Mouse (Mus musculus) midbrain, embryonic 12.5 days (tissue): ENCODE results near the gene Akt1s1. TPM values are rescaled to one million over a fixed set of nuclear protein-coding genes. Genes with fewer than 3 reads are reported as not detected.
"Not testable (repeated sequence)": the region's sequence is repeated elsewhere in the genome, so short reads cannot be mapped to it uniquely, and the experiment has no call there.

Source experiments
- ATAC-seq: fragments of 200-750 bp; cut with Nextera tagmentation; 2 replicates; pipeline ENCODE4 v1.8.0; 2017; ENCODE audit warnings: low read depth, moderate TSS enrichment, moderate library complexity; ENCODE audit not compliant: low FRiP score
- H3K27ac ChIP-seq: fragments of 300-500 bp; sonication (generic); replicated peaks from 2 replicates; pipeline ENCODE4 v1.5.1; 2016; ENCODE audit warnings: mild to moderate bottlenecking
- H3K27me3 ChIP-seq: fragments of 300-500 bp; sonication (generic); 2 replicates; pipeline ENCODE4 v1.6.1; 2016; ENCODE audit warnings: mild to moderate bottlenecking
- H3K36me3 ChIP-seq: fragments of 300-500 bp; sonication (generic); 2 replicates; pipeline ENCODE4 v1.6.1; 2016
- H3K4me1 ChIP-seq: fragments of 300-500 bp; sonication (generic); 2 replicates; pipeline ENCODE4 v1.6.1; 2016
- H3K4me2 ChIP-seq: fragments of 300-500 bp; sonication (generic); replicated peaks from 2 replicates; pipeline ENCODE4 v1.6.1; 2016; ENCODE audit warnings: mild to moderate bottlenecking, moderate library complexity
- H3K4me3 ChIP-seq: fragments of 300-500 bp; sonication (generic); 2 replicates; pipeline ENCODE4 v1.5.1; 2016; ENCODE audit warnings: mild to moderate bottlenecking
- H3K9ac ChIP-seq: fragments of 300-500 bp; sonication (generic); replicated peaks from 2 replicates; pipeline ENCODE4 v1.6.1; 2016; ENCODE audit warnings: mild to moderate bottlenecking, moderate library complexity
- H3K9me3 ChIP-seq: fragments of 300-500 bp; sonication (generic); 2 replicates; pipeline ENCODE4 v1.6.1; 2016; ENCODE audit warnings: mild to moderate bottlenecking
- WGBS: fragments of 180-500 bp; shearing (Covaris S2); methylation state at CpG from one replicate; pipeline ENCODE4 v1.1.7; 2016; 5-methylcytosine and 5-hydroxymethylcytosine counted together
- polyA plus RNA-seq: library from polyadenylated mRNA; unstranded; fragments of >200 nt; fragmentation: Nextera tagmentation; extraction: Ambion mirVana; gene quantifications from 2 replicates; pipeline ENCODE4 v1.2.1, GENCODE M21; 2016

The Akt1s1 gene
- polyA plus RNA-seq, 1 experiment from 2014 or later: 99.2 TPM

GRCm38 (mm10) chr7:44867010-44867702, 18.4 kb downstream of the Akt1s1 start:
- no peak for ATAC-seq
- no peaks in the 10 kb centered on the region for H3K27me3 ChIP-seq
- H3K4me2 ChIP-seq: peak overlapping the region; percentile 91
- H3K27ac ChIP-seq: no peak overlapping the region; the same call in 1 of the 2 replicates
- no peaks in the 10 kb centered on the region for H3K9me3 ChIP-seq
- WGBS: 74% methylated on average over 19 of the region's 19 CpGs
- peak overlapping the region; percentile 95 for H3K4me3 ChIP-seq
- H3K4me1 ChIP-seq: peaks cover 51% of the 10 kb centered on the region
- peaks cover 46% of the 10 kb centered on the region for H3K36me3 ChIP-seq
- peak overlapping the region; percentile 98 for H3K9ac ChIP-seq

- Histone ChIP-seq H3K9me3 (no peaks in the 10 kb centered on the region), H3K36me3 (peaks cover 39% of the 10 kb centered on the region), H3K27me3 (no peaks in the 10 kb centered on the region), H3K9ac (peak overlapping the region; percentile 98), H3K4me2 (peak overlapping the region; percentile 91), H3K4me3 (peak overlapping the region; percentile 95), H3K4me1 (peaks cover 51% of the 10 kb centered on the region), H3K27ac (no peak overlapping the region)
- WGBS: 49% methylated on average over 9 of the region's 9 CpGs
- no peak for ATAC-seq
Observed at GRCm38 (mm10) chr7:44867802-44868201, 19.0 kb downstream of the Akt1s1 start.

DNA sequence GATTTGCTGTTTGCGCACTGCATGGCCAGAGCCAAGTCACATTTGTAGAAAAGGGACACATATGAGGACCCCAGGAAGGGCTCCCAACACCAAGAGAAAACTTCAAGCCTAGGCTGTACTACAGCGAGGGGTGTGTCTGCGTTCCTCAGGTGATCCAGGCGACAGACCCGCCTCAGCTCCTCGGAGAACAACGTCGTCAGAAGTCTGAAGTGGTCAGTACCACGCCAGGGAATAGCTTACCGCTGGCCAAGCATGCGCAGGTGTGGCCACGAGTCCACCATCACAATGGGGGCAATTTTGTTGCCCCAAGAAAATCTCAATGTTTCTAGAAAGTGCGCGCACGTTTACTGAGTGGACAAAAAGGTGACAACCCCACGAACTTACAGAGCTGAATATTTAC, 19.7 kb downstream of the Akt1s1 start:
- Histone ChIP-seq H3K4me3 (peak overlapping the region; percentile 95), H3K36me3 (peaks cover 33% of the 10 kb centered on the region), H3K9me3 (no peaks in the 10 kb centered on the region), H3K27ac (peak overlapping the region; percentile 100), H3K9ac (peak overlapping the region; percentile 98), H3K4me1 (peaks cover 51% of the 10 kb centered on the region), H3K27me3 (no peaks in the 10 kb centered on the region), H3K4me2 (peak overlapping the region; percentile 91)
- WGBS: 6% methylated on average over 16 of the region's 16 CpGs
- ATAC-seq: no peak

DNA sequence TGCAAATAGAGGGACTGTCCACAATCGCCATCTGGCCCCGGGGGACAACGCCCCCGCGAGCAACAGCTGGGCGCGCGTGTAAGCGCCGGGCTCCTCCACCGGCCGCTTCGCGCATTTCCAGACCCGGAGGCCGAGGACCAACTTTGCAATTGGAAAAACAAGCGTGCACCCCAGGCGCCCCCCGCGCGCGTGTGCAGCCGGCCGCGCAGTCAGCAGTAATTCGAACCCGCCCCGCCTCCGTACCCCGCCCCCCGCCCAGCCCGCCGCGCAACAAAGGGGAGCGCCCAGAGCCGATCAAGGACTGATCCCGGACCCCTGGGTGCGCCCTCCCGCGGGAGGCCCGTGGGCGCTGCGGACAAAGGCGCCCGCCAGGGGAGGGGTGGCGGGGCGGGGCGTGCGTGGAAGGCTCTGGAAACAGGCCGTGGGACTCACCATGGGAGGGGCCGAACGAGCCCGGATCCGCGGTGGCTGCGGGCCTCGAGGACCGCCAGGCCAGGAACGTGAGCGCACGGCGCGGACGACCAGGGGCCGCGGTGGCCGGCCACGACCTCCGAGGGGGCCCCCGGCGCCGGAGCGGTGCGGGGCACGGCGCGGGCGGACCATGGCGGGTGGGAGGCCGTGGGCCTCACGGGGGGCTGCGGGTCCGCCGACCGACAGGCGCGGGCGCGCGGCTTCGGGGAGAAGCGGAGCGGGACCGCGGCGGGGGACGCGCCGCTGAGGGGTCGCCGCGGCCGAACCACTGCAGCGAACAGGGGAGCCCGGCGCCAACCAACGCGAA, 20.3 kb downstream of the Akt1s1 start:
- WGBS: under 1% methylated on average over 96 of the region's 108 CpGs
- Histone ChIP-seq H3K4me1 (peaks cover 51% of the 10 kb centered on the region), H3K9ac (peak overlapping the region; percentile 98), H3K4me3 (peak overlapping the region; percentile 95), H3K4me2 (peak overlapping the region; percentile 91), H3K27me3 (no peaks in the 10 kb centered on the region), H3K36me3 (peaks cover 26% of the 10 kb centered on the region), H3K27ac (peak overlapping the region; percentile 100), H3K9me3 (no peaks in the 10 kb centered on the region)
- ATAC-seq: peak; percentile 32

GRCm38 (mm10) chr7:44869697-44870528, 21.1 kb downstream of the Akt1s1 start, which contains the start of gene Ptov1:
Gene Ptov1, minus strand, starts transcription at chr7:44869788.
- 12% methylated on average over 29 of the region's 29 CpGs for WGBS
- peak within 1 kb of the TSS; percentile 95 for H3K4me3 ChIP-seq
- peak within 1 kb of the TSS; percentile 98 for H3K9ac ChIP-seq
- peak within 1 kb of the TSS; percentile 91 for H3K4me2 ChIP-seq
- peaks cover 47% of the 10 kb centered on the region for H3K4me1 ChIP-seq
- ATAC-seq: peak; percentile 94
- H3K27me3 ChIP-seq: no peaks in the 10 kb centered on the region
- peaks cover 18% of the 10 kb centered on the region for H3K36me3 ChIP-seq
- H3K27ac ChIP-seq: peak within 1 kb of the TSS; percentile 100
- no peaks in the 10 kb centered on the region for H3K9me3 ChIP-seq

- 81% methylated on average over 6 of the region's 6 CpGs for WGBS
- Histone ChIP-seq H3K27me3 (no peaks in the 10 kb centered on the region), H3K9ac (no peak overlapping the region), H3K4me3 (no peak overlapping the region), H3K4me2 (peak overlapping the region; percentile 91), H3K4me1 (peaks cover 40% of the 10 kb centered on the region), H3K27ac (peak overlapping the region; percentile 100), H3K9me3 (no peaks in the 10 kb centered on the region), H3K36me3 (peaks cover 11% of the 10 kb centered on the region)
- no peak for ATAC-seq
Observed at GRCm38 (mm10) chr7:44870614-44871013, 21.8 kb downstream of the Akt1s1 start.

GRCm38 (mm10) chr7:44871181-44871580, 22.4 kb downstream of the Akt1s1 start:
- H3K27me3 ChIP-seq: no peaks in the 10 kb centered on the region
- H3K27ac ChIP-seq: no peak overlapping the region
- no peak overlapping the region for H3K4me2 ChIP-seq
- 26% methylated on average over 1 of the region's 1 CpGs for WGBS
- ATAC-seq: no peak
- peaks cover 34% of the 10 kb centered on the region for H3K4me1 ChIP-seq
- no peak overlapping the region for H3K9ac ChIP-seq
- peaks cover 11% of the 10 kb centered on the region for H3K36me3 ChIP-seq
- H3K4me3 ChIP-seq: no peak overlapping the region
- no peaks in the 10 kb centered on the region for H3K9me3 ChIP-seq

GRCm38 (mm10) chr7:44871774-44872173, 23.0 kb downstream of the Akt1s1 start:
- H3K4me1 ChIP-seq: peaks cover 28% of the 10 kb centered on the region
- not testable (repeated sequence) for ATAC-seq, H3K27me3 ChIP-seq, H3K4me3 ChIP-seq, H3K4me2 ChIP-seq, H3K9ac ChIP-seq, H3K9me3 ChIP-seq, H3K27ac ChIP-seq
- 85% methylated on average over 2 of the region's 2 CpGs for WGBS
- H3K36me3 ChIP-seq: peaks cover 16% of the 10 kb centered on the region

- ATAC-seq: no peak
- H3K27me3 ChIP-seq: no peaks in the 10 kb centered on the region
- no peak overlapping the region for H3K9ac ChIP-seq
- no peak overlapping the region for H3K27ac ChIP-seq
- H3K36me3 ChIP-seq: peaks cover 72% of the 10 kb centered on the region
- H3K4me3 ChIP-seq: no peak overlapping the region
- no peaks in the 10 kb centered on the region for H3K4me1 ChIP-seq
- WGBS: 91% methylated on average over 14 of the region's 14 CpGs
- no peaks in the 10 kb centered on the region for H3K9me3 ChIP-seq
- no peak overlapping the region for H3K4me2 ChIP-seq
Observed at GRCm38 (mm10) chr7:44877833-44878232, 29.0 kb downstream of the Akt1s1 start.

DNA sequence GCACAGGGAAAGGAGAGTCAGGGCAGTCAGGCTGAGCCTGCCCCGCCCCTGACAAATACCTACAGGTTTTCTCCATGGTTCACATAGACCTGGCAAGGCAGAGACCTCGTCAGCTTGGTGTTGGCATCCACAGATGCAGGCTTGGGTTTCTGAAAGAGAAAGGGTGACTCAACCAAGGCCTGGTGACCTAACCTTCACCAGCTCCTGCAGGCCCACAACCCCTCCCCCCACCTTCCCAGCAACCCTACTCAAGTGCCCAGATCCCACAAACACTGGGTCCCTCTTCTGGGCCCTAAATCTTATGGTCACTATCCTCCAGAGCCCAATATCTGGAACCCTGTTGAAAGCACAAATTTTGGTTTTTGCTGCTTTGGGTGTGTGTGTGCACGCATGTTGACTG, 34.2 kb downstream of the Akt1s1 start:
- Histone ChIP-seq H3K9ac (no peak overlapping the region), H3K4me3 (no peak overlapping the region), H3K4me2 (no peak overlapping the region), H3K36me3 (peaks cover 85% of the 10 kb centered on the region), H3K27me3 (no peaks in the 10 kb centered on the region), H3K9me3 (no peaks in the 10 kb centered on the region), H3K4me1 (no peaks in the 10 kb centered on the region; the same call in 1 of the 2 replicates), H3K27ac (no peak overlapping the region)
- no peak for ATAC-seq
- over 99% methylated on average over 3 of the region's 3 CpGs for WGBS

GRCm38 (mm10) chr7:44884637-44885036, 35.8 kb downstream of the Akt1s1 start:
- no peaks in the 10 kb centered on the region for H3K9me3 ChIP-seq
- no peak overlapping the region for H3K27ac ChIP-seq
- WGBS: 98% methylated on average over 5 of the region's 5 CpGs
- H3K4me1 ChIP-seq: no peaks in the 10 kb centered on the region; the same call in 1 of the 2 replicates
- no peak overlapping the region for H3K4me2 ChIP-seq
- peaks cover 81% of the 10 kb centered on the region for H3K36me3 ChIP-seq
- no peak overlapping the region for H3K4me3 ChIP-seq
- no peak for ATAC-seq
- no peaks in the 10 kb centered on the region for H3K27me3 ChIP-seq
- no peak overlapping the region for H3K9ac ChIP-seq
